Mouse (Mus musculus): ENCODE results near the gene Rarb. TPM values are rescaled to one million over a fixed set of nuclear protein-coding genes. Genes with fewer than 3 reads are reported as not detected.

Gene Rarb
- polyA plus RNA-seq (2012; rRNA removed), result 5.3 and 22.2 TPM in 2 replicates

- Histone ChIP-seq H3K4me1 (ENCODE audit: control insufficient read depth, insufficient read depth, low read length) (no peaks in the 10 kb centered on the region), H3K4me3 (ENCODE audit: insufficient read depth, low read length) (no peak within 1 kb of the TSS), H3K27ac (ENCODE audit: insufficient read depth, low read length) (no peak within 1 kb of the TSS)
- TF ChIP-seq CTCF (IDR thresholded peaks at IDR 0.05; ENCODE audit: extremely low read depth, insufficient read depth, low read length) (no peak), POLR2A (IDR thresholded peaks at IDR 0.05; ENCODE audit: extremely low read depth, insufficient read depth, low read length) (no peak)
Observed at GRCm38 (mm10) chr14:16818602-16819250, at the start of gene Rarb. Gene Rarb (minus strand): TSS chr14:16819156.

- H3K4me3 ChIP-seq (ENCODE audit: insufficient read depth, low read length), result no peak overlapping the region
- TF ChIP-seq POLR2A (IDR thresholded peaks at IDR 0.05; ENCODE audit: extremely low read depth, insufficient read depth, low read length) (no peak), CTCF (IDR thresholded peaks at IDR 0.05; ENCODE audit: extremely low read depth, insufficient read depth, low read length) (no peak)
- no peaks in the 10 kb centered on the region for H3K4me1 ChIP-seq (ENCODE audit: control insufficient read depth, insufficient read depth, low read length)
- H3K27ac ChIP-seq (ENCODE audit: insufficient read depth, low read length), result no peak overlapping the region
Observed at GRCm38 (mm10) chr14:16842036-16842435, 23.1 kb upstream of the Rarb start.

DNA sequence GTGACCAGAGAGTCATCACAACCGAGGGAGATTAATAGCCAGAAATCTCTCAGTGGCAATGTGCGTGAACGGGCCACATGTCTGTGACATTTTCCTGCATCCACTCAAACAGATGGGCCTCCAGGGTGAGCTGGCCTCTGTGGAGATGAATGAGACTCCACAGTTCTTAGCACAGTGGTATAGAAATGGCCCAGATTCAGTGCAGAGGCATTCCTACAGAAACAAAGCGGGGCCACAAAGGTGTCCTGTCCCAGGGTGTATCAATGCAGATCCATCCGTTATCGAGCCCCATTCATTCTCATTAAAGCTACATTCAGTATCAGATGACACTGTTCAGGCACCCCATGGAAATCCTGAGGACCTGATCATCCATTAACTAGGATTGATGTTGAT is 22.6 kb upstream of the Rarb start:
- Histone ChIP-seq H3K4me3 (ENCODE audit: insufficient read depth, low read length) (no peak overlapping the region), H3K4me1 (ENCODE audit: control insufficient read depth, insufficient read depth, low read length) (no peaks in the 10 kb centered on the region)
- no peak for TF ChIP-seq CTCF (IDR thresholded peaks at IDR 0.05; ENCODE audit: extremely low read depth, insufficient read depth, low read length)
- no peak for TF ChIP-seq POLR2A (IDR thresholded peaks at IDR 0.05; ENCODE audit: extremely low read depth, insufficient read depth, low read length)

DNA sequence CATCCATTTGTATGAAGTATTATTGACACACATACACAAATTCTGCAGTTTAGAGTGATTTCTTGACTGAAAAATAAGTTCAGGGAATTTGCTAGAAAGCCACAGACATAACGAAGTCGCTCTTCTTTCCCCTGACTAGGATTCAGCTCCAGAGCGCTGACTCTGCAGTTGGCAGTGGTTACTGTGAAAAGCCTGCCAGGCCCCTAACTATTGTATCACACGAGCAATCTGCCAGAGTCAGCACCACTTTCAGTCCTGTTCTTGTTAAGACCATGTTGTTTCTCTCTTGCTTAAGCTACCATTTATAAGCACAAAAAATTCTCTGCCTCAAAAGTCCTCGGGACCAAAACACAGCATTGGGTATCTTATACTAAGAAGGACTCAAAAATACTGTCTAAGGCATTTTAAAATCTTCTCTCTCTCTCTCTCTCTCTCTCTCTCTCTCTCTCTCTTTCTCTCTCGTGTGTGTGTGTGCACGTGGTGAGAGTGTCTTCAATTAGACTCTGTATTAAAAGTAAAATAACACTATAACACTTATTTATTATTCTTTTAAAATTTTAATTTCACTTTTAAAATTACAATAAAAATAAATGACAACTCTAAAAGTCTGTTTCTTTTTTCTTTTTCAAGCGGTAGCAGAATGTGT is 22.1 kb upstream of the Rarb start:
- Histone ChIP-seq H3K4me1 (ENCODE audit: control insufficient read depth, insufficient read depth, low read length) (no peaks in the 10 kb centered on the region), H3K4me3 (ENCODE audit: insufficient read depth, low read length) (no peak overlapping the region), H3K27ac (ENCODE audit: insufficient read depth, low read length) (no peak overlapping the region)
- no peak for TF ChIP-seq POLR2A (IDR thresholded peaks at IDR 0.05; ENCODE audit: extremely low read depth, insufficient read depth, low read length)
- TF ChIP-seq CTCF (IDR thresholded peaks at IDR 0.05; ENCODE audit: extremely low read depth, insufficient read depth, low read length), result no peak

More for the DNA sequence above, 22.6 kb upstream of the Rarb start:
- H3K27ac ChIP-seq (ENCODE audit: insufficient read depth, low read length), result no peak overlapping the region

DNA sequence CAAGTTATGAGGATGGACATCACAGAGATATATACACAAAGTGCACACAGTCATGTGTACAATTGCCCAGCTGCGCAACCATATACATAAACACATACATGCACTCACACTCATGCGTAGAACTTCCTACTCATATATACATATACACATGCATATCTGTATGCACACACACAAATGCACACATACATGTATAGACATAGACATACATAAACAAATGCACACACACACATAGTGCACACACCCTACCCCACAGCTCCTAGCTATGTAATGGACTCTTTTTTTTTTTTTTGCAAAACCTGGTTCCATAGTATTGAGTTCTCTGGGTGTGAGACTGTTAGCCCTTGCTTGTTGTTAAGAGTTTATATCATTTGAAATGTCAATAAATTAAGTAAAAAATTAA is 21.2 kb upstream of the Rarb start:
- TF ChIP-seq CTCF (IDR thresholded peaks at IDR 0.05; ENCODE audit: extremely low read depth, insufficient read depth, low read length), result no peak
- TF ChIP-seq POLR2A (IDR thresholded peaks at IDR 0.05; ENCODE audit: extremely low read depth, insufficient read depth, low read length), result no peak
- Histone ChIP-seq H3K27ac (ENCODE audit: insufficient read depth, low read length) (no peak overlapping the region), H3K4me3 (ENCODE audit: insufficient read depth, low read length) (no peak overlapping the region), H3K4me1 (ENCODE audit: control insufficient read depth, insufficient read depth, low read length) (no peaks in the 10 kb centered on the region)

DNA sequence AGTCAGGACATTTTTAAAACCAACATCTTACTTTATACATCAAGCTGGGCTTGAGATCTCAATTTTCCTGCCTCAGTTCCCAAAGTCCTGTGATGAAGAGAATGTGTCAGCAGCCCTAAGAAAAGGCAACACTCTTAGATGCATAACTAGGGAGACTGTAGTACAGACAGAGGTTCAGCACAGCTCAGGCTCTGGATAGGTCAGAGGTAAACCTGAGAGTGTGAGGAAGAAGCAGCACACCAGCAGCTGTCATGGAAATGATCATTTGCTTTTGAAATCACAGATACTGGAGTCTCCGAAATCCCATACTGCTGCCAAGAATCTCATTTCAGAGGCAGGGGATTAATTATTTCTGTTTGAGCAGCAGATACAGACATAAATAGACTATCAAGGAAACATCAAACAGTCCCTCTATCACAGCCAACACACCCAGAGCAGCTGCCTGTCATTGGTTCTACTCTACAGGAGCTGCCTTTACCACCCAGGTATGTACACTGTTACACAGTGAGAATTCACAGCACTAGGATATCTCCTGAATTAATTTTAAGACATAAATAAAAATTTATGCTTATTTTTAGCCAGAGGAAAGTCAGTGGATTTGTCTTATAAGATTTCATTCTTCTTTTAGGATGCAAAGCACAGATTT is 3.7 kb downstream of the Rarb start:
- Histone ChIP-seq H3K4me1 (ENCODE audit: control insufficient read depth, insufficient read depth, low read length) (no peaks in the 10 kb centered on the region), H3K4me3 (ENCODE audit: insufficient read depth, low read length) (no peak overlapping the region), H3K27ac (ENCODE audit: insufficient read depth, low read length) (no peak overlapping the region)
- TF ChIP-seq POLR2A (IDR thresholded peaks at IDR 0.05; ENCODE audit: extremely low read depth, insufficient read depth, low read length), result no peak

DNA sequence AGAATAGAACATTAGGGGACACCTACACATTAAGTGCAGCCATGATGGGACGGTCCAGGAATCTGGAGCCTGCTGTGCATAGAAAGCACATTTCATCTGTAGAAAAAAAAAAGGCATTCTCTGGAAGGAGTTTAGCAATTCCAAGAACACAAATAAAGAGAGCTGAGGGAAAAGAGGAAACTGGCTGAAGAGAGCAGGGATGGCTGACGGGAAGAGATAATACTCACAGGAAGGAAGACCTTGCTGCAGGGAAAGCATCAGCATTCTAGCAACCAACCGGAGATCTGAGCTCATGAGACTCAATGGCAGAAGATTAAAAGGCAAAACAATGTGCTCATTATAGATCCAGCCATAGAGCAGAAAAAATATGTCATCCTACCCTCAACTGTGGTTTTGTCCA is 12.8 kb downstream of the Rarb start:
- no peak overlapping the region for H3K4me3 ChIP-seq (ENCODE audit: insufficient read depth, low read length)
- no peaks in the 10 kb centered on the region for H3K4me1 ChIP-seq (ENCODE audit: control insufficient read depth, insufficient read depth, low read length)
- TF ChIP-seq POLR2A (IDR thresholded peaks at IDR 0.05; ENCODE audit: extremely low read depth, insufficient read depth, low read length) (no peak), CTCF (IDR thresholded peaks at IDR 0.05; ENCODE audit: extremely low read depth, insufficient read depth, low read length) (no peak)
- H3K27ac ChIP-seq (ENCODE audit: insufficient read depth, low read length), result no peak overlapping the region

DNA sequence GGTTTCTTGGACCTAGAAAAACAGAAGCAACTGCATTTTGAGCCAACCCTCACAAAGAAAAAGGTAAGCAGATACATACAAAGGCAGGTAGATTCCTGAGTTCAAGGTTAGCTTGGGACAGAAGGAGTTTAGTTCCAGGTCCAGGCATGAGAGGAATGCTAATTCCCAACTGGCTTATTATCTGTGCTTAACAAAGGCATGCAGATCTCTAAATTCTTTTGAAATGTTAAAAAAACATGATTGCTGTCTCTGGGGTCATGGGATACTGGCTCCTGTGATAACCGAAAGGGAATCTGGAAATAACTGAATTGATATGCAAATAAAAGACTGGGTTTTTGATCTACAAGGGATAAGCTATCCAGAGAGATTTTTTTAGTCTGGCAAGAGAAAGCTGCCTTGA is 28.8 kb downstream of the Rarb start:
- no peaks in the 10 kb centered on the region for H3K4me1 ChIP-seq (ENCODE audit: control insufficient read depth, insufficient read depth, low read length)
- H3K27ac ChIP-seq (ENCODE audit: insufficient read depth, low read length), result no peak overlapping the region
- TF ChIP-seq CTCF (IDR thresholded peaks at IDR 0.05; ENCODE audit: extremely low read depth, insufficient read depth, low read length), result no peak
- TF ChIP-seq POLR2A (IDR thresholded peaks at IDR 0.05; ENCODE audit: extremely low read depth, insufficient read depth, low read length), result no peak
- H3K4me3 ChIP-seq (ENCODE audit: insufficient read depth, low read length), result no peak overlapping the region

DNA sequence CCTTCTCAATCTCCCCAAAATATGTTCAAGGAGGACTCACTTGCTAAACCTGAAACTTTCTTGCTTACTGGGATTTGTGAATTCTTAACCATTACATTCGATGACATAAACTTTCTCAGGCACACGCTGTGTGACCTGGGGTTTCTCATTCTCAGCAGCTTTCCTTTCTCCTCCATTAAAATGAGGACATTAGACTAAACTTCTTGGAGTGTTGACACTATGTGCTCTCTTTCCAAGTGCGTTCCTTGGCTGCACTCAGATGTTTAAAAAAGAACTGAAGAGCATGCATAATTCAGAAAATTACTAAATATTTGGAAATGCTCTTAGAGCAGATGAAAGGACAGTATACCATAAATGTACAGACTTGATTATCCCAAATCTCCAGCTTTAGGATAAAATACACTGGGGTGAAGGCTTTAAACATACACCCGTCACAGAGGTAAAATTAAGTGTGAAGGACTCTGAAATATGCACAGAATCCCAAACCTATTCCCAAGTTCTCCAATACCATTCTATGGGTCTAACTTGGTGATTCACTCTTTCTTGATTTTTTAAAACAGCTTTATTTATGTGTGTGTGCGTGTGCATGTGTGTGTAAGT is 36.9 kb downstream of the Rarb start:
- Histone ChIP-seq H3K4me3 (ENCODE audit: insufficient read depth, low read length) (no peak overlapping the region), H3K27ac (ENCODE audit: insufficient read depth, low read length) (no peak overlapping the region), H3K4me1 (ENCODE audit: control insufficient read depth, insufficient read depth, low read length) (no peaks in the 10 kb centered on the region)
- TF ChIP-seq POLR2A (IDR thresholded peaks at IDR 0.05; ENCODE audit: extremely low read depth, insufficient read depth, low read length), result no peak
- no peak for TF ChIP-seq CTCF (IDR thresholded peaks at IDR 0.05; ENCODE audit: extremely low read depth, insufficient read depth, low read length)

All from cortical plate, adult 2 months (tissue).